Mouse (Mus musculus) lung, embryonic 14.5 days (tissue): ENCODE results near the gene Olfr294. TPM values are rescaled to one million over a fixed set of nuclear protein-coding genes. Genes with fewer than 3 reads are reported as not detected.

Experiments
- ATAC-seq: fragments of 200-750 bp; cut with Nextera tagmentation; 2 replicates; pipeline ENCODE4 v1.8.0; 2017; ENCODE audit warnings: mild to moderate bottlenecking, moderate TSS enrichment, moderate library complexity; ENCODE audit not compliant: insufficient read depth
- DNase-seq: peaks from one replicate; pipeline ENCODE4 v3.0.0-alpha.2; 2015
- H3K27ac ChIP-seq: fragments of 300-500 bp; sonication (generic); 2 replicates; pipeline ENCODE4 v1.5.1; 2014; ENCODE audit warnings: low read depth, mild to moderate bottlenecking, moderate library complexity
- H3K27me3 ChIP-seq: fragments of 300-500 bp; sonication (generic); 2 replicates; pipeline ENCODE4 v1.6.1; 2014; ENCODE audit warnings: low read length, control low read depth; ENCODE audit not compliant: insufficient read depth
- H3K36me3 ChIP-seq: fragments of 300-500 bp; sonication (generic); 2 replicates; pipeline ENCODE4 v1.6.1; 2014; ENCODE audit warnings: control low read depth; ENCODE audit not compliant: insufficient read depth
- H3K4me1 ChIP-seq: fragments of 300-500 bp; sonication (generic); 2 replicates; pipeline ENCODE4 v1.6.1; 2014; ENCODE audit warnings: antibody characterized with exemption, control low read depth; ENCODE audit not compliant: insufficient read depth
- H3K4me2 ChIP-seq: fragments of 300-500 bp; sonication (generic); 2 replicates; pipeline ENCODE4 v1.6.1; 2014; ENCODE audit warnings: mild to moderate bottlenecking
- H3K4me3 ChIP-seq: fragments of 300-500 bp; sonication (generic); 2 replicates; pipeline ENCODE4 v1.5.1; 2014; ENCODE audit warnings: low read depth, low read length
- H3K9ac ChIP-seq: fragments of 300-500 bp; sonication (generic); 2 replicates; pipeline ENCODE4 v1.6.1; 2014
- H3K9me3 ChIP-seq: fragments of 300-500 bp; sonication (generic); 2 replicates; pipeline ENCODE4 v1.6.1; 2016; ENCODE audit warnings: low read depth, low read length, control low read depth
- CTCF ChIP-seq: IDR thresholded peaks from 2 replicates; pipeline ENCODE4 v1.5.1; 2016; ENCODE audit warnings: antibody characterized with exemption, low read depth
- WGBS: fragments of 180-500 bp; shearing (Covaris S2); extraction: QIAGEN DNeasy Blood & Tissue Kit; methylation state at CpG from one replicate; pipeline ENCODE4 v1.1.7; 2014; 5-methylcytosine and 5-hydroxymethylcytosine counted together
- polyA plus RNA-seq: library from polyadenylated mRNA; unstranded; fragments of >200 nt; fragmentation: Nextera tagmentation; extraction: Ambion mirVana; gene quantifications from 2 replicates; pipeline ENCODE4 v1.2.1, GENCODE M21; 2014

Gene Olfr294
- polyA plus RNA-seq, result not detected in 2 replicates

- WGBS, result 59% methylated on average over 2 of the region's 2 CpGs
- H3K27ac ChIP-seq, result no peak within 1 kb of the TSS
- no peak within 1 kb of the TSS for H3K4me3 ChIP-seq
- no peak for ATAC-seq
- H3K4me2 ChIP-seq, result no peak within 1 kb of the TSS
- TF ChIP-seq CTCF, result no peak
- no peaks in the 10 kb centered on the region for H3K27me3 ChIP-seq
- H3K9ac ChIP-seq, result no peak within 1 kb of the TSS
- H3K36me3 ChIP-seq, result no peaks in the 10 kb centered on the region
- H3K4me1 ChIP-seq, result no peaks in the 10 kb centered on the region
- no peak for DNase-seq
- H3K9me3 ChIP-seq, result no peaks in the 10 kb centered on the region
Observed at GRCm38 (mm10) chr7:86616543-86616942, at the start of gene Olfr294. TSS of gene Olfr294 (minus strand) at chr7:86616643.

- no peak for DNase-seq
- Histone ChIP-seq H3K4me2 (no peak within 1 kb of the TSS), H3K4me1 (no peaks in the 10 kb centered on the region), H3K27me3 (no peaks in the 10 kb centered on the region), H3K9ac (no peak within 1 kb of the TSS), H3K36me3 (no peaks in the 10 kb centered on the region), H3K27ac (no peak within 1 kb of the TSS), H3K9me3 (no peaks in the 10 kb centered on the region), H3K4me3 (no peak within 1 kb of the TSS)
- TF ChIP-seq CTCF, result no peak
- WGBS, result 92% methylated on average over 4 of the region's 4 CpGs
- ATAC-seq, result no peak
Observed at GRCm38 (mm10) chr7:86648761-86649160, 32.3 kb upstream of the Olfr294 start, which contains the start of gene Olfr293. TSS of gene Olfr293 (plus strand) at chr7:86649061.

- ATAC-seq (no peak), DNase-seq (no peak)
- Histone ChIP-seq H3K4me1 (no peaks in the 10 kb centered on the region), H3K9me3 (no peaks in the 10 kb centered on the region), H3K27me3 (no peaks in the 10 kb centered on the region), H3K4me2 (no peak within 1 kb of the TSS), H3K27ac (no peak within 1 kb of the TSS), H3K9ac (no peak within 1 kb of the TSS), H3K36me3 (no peaks in the 10 kb centered on the region), H3K4me3 (no peak within 1 kb of the TSS)
- no peak for TF ChIP-seq CTCF
- 73% methylated on average over 2 of the region's 2 CpGs for WGBS
Observed at GRCm38 (mm10) chr7:86583562-86583961, 32.9 kb downstream of the Olfr294 start, which contains the start of gene Olfr295. TSS of gene Olfr295 (plus strand) at chr7:86583862.

Other genes with a start within 250 kb of the Olfr294 start
- not detected in 2 replicates for gene Olfr305, start 249.7 kb downstream of the Olfr294 start, polyA plus RNA-seq
- not detected in 2 replicates for gene Olfr304, start 230.0 kb downstream of the Olfr294 start, polyA plus RNA-seq
- not detected in 2 replicates for gene Olfr303, start 218.9 kb downstream of the Olfr294 start, polyA plus RNA-seq
- not detected in 2 replicates for gene Olfr301, start 212.8 kb downstream of the Olfr294 start, polyA plus RNA-seq
- gene Olfr299, start 156.7 kb downstream of the Olfr294 start, polyA plus RNA-seq, result not detected in 2 replicates
- not detected in 2 replicates for gene Olfr298, start 124.2 kb downstream of the Olfr294 start, polyA plus RNA-seq
- gene Olfr297, start 96.7 kb downstream of the Olfr294 start, polyA plus RNA-seq, result not detected in 2 replicates
- not detected in 2 replicates for gene Olfr295, start 32.8 kb downstream of the Olfr294 start, polyA plus RNA-seq
- not detected in 2 replicates for gene Olfr293, start 32.4 kb upstream of the Olfr294 start, polyA plus RNA-seq
- not detected in 2 replicates for gene Olfr292, start 71.7 kb upstream of the Olfr294 start, polyA plus RNA-seq
- gene Folh1, start 159.3 kb upstream of the Olfr294 start, polyA plus RNA-seq, result not detected in 2 replicates
- gene Vmn2r77, start 178.4 kb upstream of the Olfr294 start, polyA plus RNA-seq, result not detected in 2 replicates